Mouse (Mus musculus): ENCODE results near the gene Klrg2. TPM values are rescaled to one million over a fixed set of nuclear protein-coding genes. Genes with fewer than 3 reads are reported as not detected.

Gene Klrg2
- polyA plus RNA-seq, 2 experiments: 0.01 to 0.08 TPM

DNA sequence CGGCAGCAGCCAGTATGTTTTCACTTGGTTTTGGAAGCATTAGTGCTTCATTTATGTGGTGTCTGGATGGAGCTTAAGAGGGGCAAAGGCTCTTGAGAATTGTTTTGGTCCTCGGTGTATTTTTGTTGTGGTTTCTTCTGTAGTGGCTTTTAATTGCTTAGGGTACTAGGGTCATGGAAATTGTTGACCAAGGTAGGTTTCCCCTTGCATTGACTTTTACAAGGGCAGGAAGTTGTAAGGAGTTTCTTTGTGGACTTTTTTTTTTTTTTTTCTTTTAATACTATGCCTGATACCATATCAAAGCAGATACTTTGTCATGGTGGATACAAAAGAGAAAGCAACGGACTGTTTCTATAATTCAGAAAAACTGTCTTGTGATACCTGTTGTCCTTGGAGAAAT lies 55.3 kb downstream of the Klrg2 start:
- ATAC-seq (ENCODE audit: insufficient read depth) (no peak), DNase-seq (ENCODE audit: low read depth in 3 of 3, low spot score in 3 of 3) (no peak)
- H3K9ac ChIP-seq (replicated peaks): no peak overlapping the region
- 0 out of 4 replicates have a peak, but pooled peaks cover 0 to 1% of the 10 kb centered on the region in 2 experiments for H3K4me1 ChIP-seq (replicated peaks; ENCODE audit: control insufficient read depth in 2 of 2, insufficient read depth in 2 of 2, low read length in 1 of 2)
- WGBS (ENCODE audit: insufficient replicate concordance): 89% methylated on average over 3 of the region's 3 CpGs
- no peaks in the 10 kb centered on the region for H3K9me3 ChIP-seq (ENCODE audit: control insufficient read depth, low read length)
- peaks cover 54% of the 10 kb centered on the region for H3K36me3 ChIP-seq (replicated peaks; ENCODE audit: control insufficient read depth, insufficient read depth, low read depth)
- no peak overlapping the region for H3K4me3 ChIP-seq (ENCODE audit: insufficient read depth in 1 of 2, low read depth in 2 of 2, low read length in 2 of 2)
- no peak overlapping the region for H3K27ac ChIP-seq
- H3K27me3 ChIP-seq (ENCODE audit: control insufficient read depth, insufficient read depth, low read length): no peaks in the 10 kb centered on the region
- no peak for TF ChIP-seq CTCF (IDR thresholded peaks at IDR 0.05; ENCODE audit: low read depth)
- no peak for TF ChIP-seq EP300 (IDR thresholded peaks at IDR 0.05; ENCODE audit: low read depth)
- no peak overlapping the region for H3K4me2 ChIP-seq (ENCODE audit: low read depth)

DNA sequence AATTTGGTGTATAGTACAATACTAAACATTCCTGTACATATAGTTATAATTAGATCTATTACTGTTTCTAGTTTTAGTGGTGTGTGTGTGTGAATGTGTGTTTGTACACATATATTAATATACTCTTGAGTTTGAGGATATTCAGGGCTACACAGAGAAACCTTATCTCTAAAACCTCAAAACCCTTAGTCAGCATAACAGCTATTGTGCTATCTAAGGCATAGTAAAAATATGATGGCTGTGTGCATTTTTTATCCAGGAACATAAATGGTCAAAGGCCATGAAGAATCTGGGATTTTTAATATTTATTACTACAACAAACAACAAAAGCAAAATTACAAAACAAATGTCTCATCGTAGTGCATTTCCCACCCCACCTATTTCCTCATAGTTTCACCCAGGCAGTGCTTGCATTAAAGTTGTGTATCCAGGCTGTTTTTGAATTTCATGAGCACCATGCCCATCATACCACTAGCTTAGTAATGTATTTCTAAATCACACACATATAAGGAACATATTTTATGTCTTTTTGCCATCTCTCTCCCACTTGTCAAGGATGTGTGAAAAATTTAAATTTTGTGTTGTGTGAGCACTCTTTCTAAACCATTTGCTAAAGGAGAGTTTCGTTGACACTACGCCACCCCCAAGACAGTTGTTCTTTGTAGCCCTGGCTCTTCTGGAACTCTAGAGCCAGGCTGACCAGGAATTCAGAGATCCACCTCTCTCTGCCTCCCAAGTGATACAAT lies 56.8 kb downstream of the Klrg2 start:
- ATAC-seq (ENCODE audit: insufficient read depth): no peak
- H3K9ac ChIP-seq (replicated peaks): no peak overlapping the region
- DNase-seq (ENCODE audit: low read depth in 3 of 3, low spot score in 3 of 3): no peak
- no peaks in the 10 kb centered on the region for H3K9me3 ChIP-seq (ENCODE audit: control insufficient read depth, low read length)
- H3K4me2 ChIP-seq (ENCODE audit: low read depth): no peak overlapping the region
- 0 out of 4 replicates have a peak, but pooled peaks cover 0 to 1% of the 10 kb centered on the region in 2 experiments for H3K4me1 ChIP-seq (replicated peaks; ENCODE audit: control insufficient read depth in 2 of 2, insufficient read depth in 2 of 2, low read length in 1 of 2)
- 92% methylated on average over 3 of the region's 3 CpGs for WGBS (ENCODE audit: insufficient replicate concordance)
- no peak overlapping the region for H3K4me3 ChIP-seq (ENCODE audit: insufficient read depth in 1 of 2, low read depth in 2 of 2, low read length in 2 of 2)
- peaks cover 46% of the 10 kb centered on the region for H3K36me3 ChIP-seq (replicated peaks; ENCODE audit: control insufficient read depth, insufficient read depth, low read depth)
- TF ChIP-seq EP300 (IDR thresholded peaks at IDR 0.05; ENCODE audit: low read depth): no peak
- no peak overlapping the region for H3K27ac ChIP-seq
- H3K27me3 ChIP-seq (ENCODE audit: control insufficient read depth, insufficient read depth, low read length): no peaks in the 10 kb centered on the region

DNA sequence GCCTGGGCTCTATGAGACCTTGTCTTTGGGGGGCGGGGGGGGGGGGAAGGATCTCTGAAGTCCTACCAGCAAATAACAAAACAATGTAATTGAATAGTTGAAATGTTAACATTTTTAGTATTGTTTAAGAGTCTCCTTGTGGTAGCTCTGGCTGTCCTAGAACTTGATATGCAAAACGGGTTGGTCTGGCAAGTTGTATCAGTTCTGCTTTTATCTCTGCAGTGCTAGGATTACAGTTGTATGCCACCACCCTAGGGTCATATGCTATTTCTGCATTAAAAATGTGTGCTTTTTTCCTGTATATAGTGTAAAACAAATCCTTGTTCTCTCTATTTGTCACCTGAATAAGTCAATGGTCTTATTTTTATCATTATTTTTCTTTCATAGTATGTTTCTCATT lies 60.9 kb downstream of the Klrg2 start:
- Histone ChIP-seq H3K27ac (no peak overlapping the region), H3K9me3 (ENCODE audit: control insufficient read depth, low read length) (no peaks in the 10 kb centered on the region), H3K27me3 (ENCODE audit: control insufficient read depth, insufficient read depth, low read length) (no peaks in the 10 kb centered on the region), H3K36me3 (replicated peaks; ENCODE audit: control insufficient read depth, insufficient read depth, low read depth) (peaks cover 44% of the 10 kb centered on the region), H3K4me1 (replicated peaks; ENCODE audit: control insufficient read depth in 2 of 2, insufficient read depth in 2 of 2, low read length in 1 of 2) (0 out of 4 replicates have a peak, but pooled peaks cover 0 to 1% of the 10 kb centered on the region in 2 experiments), H3K9ac (replicated peaks) (no peak overlapping the region), H3K4me2 (ENCODE audit: low read depth) (no peak overlapping the region), H3K4me3 (ENCODE audit: insufficient read depth in 1 of 2, low read depth in 2 of 2, low read length in 2 of 2) (no peak overlapping the region)
- ATAC-seq (ENCODE audit: insufficient read depth) (no peak), DNase-seq (ENCODE audit: low read depth in 3 of 3, low spot score in 3 of 3) (no peak)
- 46% methylated on average over 2 of the region's 2 CpGs for WGBS (ENCODE audit: insufficient replicate concordance)
- no peak for TF ChIP-seq EP300 (IDR thresholded peaks at IDR 0.05; ENCODE audit: low read depth)
- TF ChIP-seq CTCF (IDR thresholded peaks at IDR 0.05; ENCODE audit: low read depth): no peak

Other genes starting within 250 kb of the Klrg2 start
- 3.6 and 4.8 TPM in 2 replicates for gene Ubn2, start 203.3 kb downstream of the Klrg2 start, polyA plus RNA-seq (2012; rRNA removed)
- 3.5 and 4.1 TPM in 2 replicates for gene Ubn2, start 203.3 kb downstream of the Klrg2 start, polyA plus RNA-seq (2014; fragmentation: Nextera tagmentation; extraction: Ambion mirVana)
- 45.3 and 54.6 TPM in 2 replicates for gene Fmc1, start 103.7 kb downstream of the Klrg2 start, polyA plus RNA-seq (2012; rRNA removed)
- 91.8 and 93.7 TPM in 2 replicates for gene Fmc1, start 103.7 kb downstream of the Klrg2 start, polyA plus RNA-seq (2014; fragmentation: Nextera tagmentation; extraction: Ambion mirVana)
- gene Luc7l2, start 85.9 kb downstream of the Klrg2 start, polyA plus RNA-seq (2012; rRNA removed): 28.0 and 57.2 TPM in 2 replicates
- 18.0 and 18.6 TPM in 2 replicates for gene Luc7l2, start 85.9 kb downstream of the Klrg2 start, polyA plus RNA-seq (2014; fragmentation: Nextera tagmentation; extraction: Ambion mirVana)
- 0.09 and 0.13 TPM in 2 replicates for gene Clec2l, start 25.8 kb upstream of the Klrg2 start, polyA plus RNA-seq (2012; rRNA removed)
- gene Clec2l, start 25.8 kb upstream of the Klrg2 start, polyA plus RNA-seq (2014; fragmentation: Nextera tagmentation; extraction: Ambion mirVana): not detected in 2 replicates
- gene Tbxas1, start 238.2 kb upstream of the Klrg2 start, polyA plus RNA-seq (2012; rRNA removed): 4.5 and 5.1 TPM in 2 replicates
- 6.3 and 8.4 TPM in 2 replicates for gene Tbxas1, start 238.2 kb upstream of the Klrg2 start, polyA plus RNA-seq (2014; fragmentation: Nextera tagmentation; extraction: Ambion mirVana)
- 10.7 and 12.3 TPM in 2 replicates for gene Hipk2, start 238.9 kb upstream of the Klrg2 start, polyA plus RNA-seq (2012; rRNA removed)
- 13.0 and 15.5 TPM in 2 replicates for gene Hipk2, start 238.9 kb upstream of the Klrg2 start, polyA plus RNA-seq (2014; fragmentation: Nextera tagmentation; extraction: Ambion mirVana)

Measured in liver, embryonic 14.5 days (tissue).